Mouse (Mus musculus): Measurements from ENCODE around the gene Mvb12b.

- TF ChIP-seq POLR2A (IDR thresholded peaks at IDR 0.05; ENCODE audit: low read depth, low read length) (no peak), CTCF (IDR thresholded peaks at IDR 0.05; ENCODE audit: extremely low read depth, insufficient read depth, insufficient read length, insufficient replicate concordance) (no peak)
Measured at GRCm38 (mm10) chr2:33847196-33847834, 40.4 kb downstream of the Mvb12b start.
